Mouse (Mus musculus): ENCODE measurements at regions not wholly inside any gene's neighbourhood (a gene's known extent, or its start where the extent isn't known, plus 50 kb on each side); places are given as distances from the start of the nearest gene placed in this dataset.

DNA sequence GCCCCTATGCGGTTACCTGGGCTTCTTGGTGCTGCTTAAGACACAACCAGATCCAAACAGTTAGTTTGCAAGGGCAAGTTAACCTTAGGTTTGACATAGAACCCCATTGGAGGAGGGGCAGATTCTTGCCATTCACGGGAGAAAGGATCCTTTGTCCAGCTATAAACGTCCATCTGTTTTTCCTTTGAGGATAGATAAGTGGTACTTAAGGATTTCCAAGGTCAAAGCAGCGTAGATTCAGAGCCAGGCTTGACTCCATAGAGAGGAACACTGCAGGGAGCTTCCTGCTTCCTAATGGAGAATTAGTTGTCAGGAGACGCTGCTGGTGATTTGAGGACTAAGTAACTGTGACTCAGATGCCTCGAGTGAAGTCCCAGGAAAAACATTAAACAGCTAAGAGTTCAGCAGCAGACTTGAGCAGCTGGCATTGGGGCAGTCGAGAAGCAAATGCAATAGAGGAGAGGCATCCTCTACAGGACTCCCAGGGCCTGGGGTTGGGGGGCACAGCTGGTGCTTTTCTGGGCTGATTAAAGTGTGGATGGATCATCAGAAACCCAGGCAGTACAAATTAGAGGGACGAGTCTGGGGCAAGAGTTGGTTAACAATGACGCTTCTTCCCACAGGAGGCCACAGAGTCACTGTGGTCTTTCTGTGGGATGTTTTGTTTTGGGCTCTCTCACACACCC is 322.8 kb downstream of the Med10 start:
- no peak for TF ChIP-seq CTCF (IDR thresholded peaks at IDR 0.05; ENCODE audit: low read depth)

DNA sequence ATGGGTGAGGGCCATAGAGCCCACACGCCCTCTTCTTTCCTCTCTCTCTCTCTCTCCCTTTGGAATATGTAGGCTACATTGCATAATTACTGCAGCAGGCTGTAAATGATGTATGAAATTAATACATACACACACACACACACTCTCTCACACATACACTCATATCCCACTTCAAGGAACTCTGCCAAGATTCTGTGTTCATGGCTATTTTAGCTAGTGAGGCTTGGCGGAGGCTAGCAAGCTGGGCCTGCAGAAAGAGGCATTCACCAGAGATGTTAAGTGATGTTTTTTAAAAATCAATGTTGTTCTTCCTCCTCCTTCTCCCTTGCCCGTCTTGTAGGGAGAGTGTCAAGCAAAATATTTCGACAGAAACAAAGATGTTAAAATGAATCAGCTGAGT is 325.1 kb downstream of the Med10 start:
- Histone ChIP-seq H3K4me2 (no peak overlapping the region), H3K27ac (ENCODE audit: low read depth) (no peak overlapping the region), H3K9ac (no peak overlapping the region), H3K4me3 (ENCODE audit: low read depth, low read length) (no peak overlapping the region), H3K9me3 (ENCODE audit: low read depth, low read length) (no peaks in the 10 kb centered on the region), H3K27me3 (ENCODE audit: insufficient read depth, low read length) (no peaks in the 10 kb centered on the region), H3K36me3 (ENCODE audit: insufficient read depth) (no peaks in the 10 kb centered on the region), H3K4me1 (ENCODE audit: insufficient read depth) (no peaks in the 10 kb centered on the region)
- no peak for TF ChIP-seq CTCF (IDR thresholded peaks at IDR 0.05; ENCODE audit: low read depth)
- DNase-seq (peak; percentile 73), ATAC-seq (ENCODE audit: insufficient read depth) (no peak; the same call in 1 of the 2 replicates)
- WGBS: 44% methylated on average over 4 of the region's 4 CpGs

More for the DNA sequence above, 322.8 kb downstream of the Med10 start:
- Histone ChIP-seq H3K9ac (no peak overlapping the region), H3K4me3 (ENCODE audit: low read depth, low read length) (no peak overlapping the region), H3K36me3 (ENCODE audit: insufficient read depth) (no peaks in the 10 kb centered on the region), H3K27me3 (ENCODE audit: insufficient read depth, low read length) (no peaks in the 10 kb centered on the region), H3K9me3 (ENCODE audit: low read depth, low read length) (no peaks in the 10 kb centered on the region), H3K4me2 (no peak overlapping the region), H3K27ac (ENCODE audit: low read depth) (no peak overlapping the region), H3K4me1 (ENCODE audit: insufficient read depth) (no peaks in the 10 kb centered on the region)
- DNase-seq: no peak
- no peak for ATAC-seq (ENCODE audit: insufficient read depth)
- 33% methylated on average over 9 of the region's 9 CpGs for WGBS

DNA sequence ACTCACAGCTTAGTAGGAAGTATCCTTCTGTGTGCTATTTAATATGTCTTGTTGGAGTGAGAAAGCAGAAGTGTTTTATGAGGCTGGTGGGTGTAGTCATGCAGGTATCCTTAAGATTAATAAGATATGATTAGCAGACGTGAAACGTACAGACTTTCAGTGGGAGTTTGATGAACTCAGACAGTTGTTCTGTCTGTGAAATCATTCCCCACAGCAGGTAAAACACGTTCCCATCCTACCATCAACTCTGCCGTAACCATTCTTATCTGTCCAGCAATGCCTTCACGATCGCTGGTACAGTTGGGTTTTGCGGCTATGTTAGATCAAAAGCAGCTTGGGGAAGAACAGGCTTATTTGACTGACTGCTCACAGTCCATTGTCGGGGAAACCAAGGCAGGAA is 332.3 kb downstream of the Med10 start:
- H3K9ac ChIP-seq: no peak overlapping the region
- no peak for TF ChIP-seq CTCF (IDR thresholded peaks at IDR 0.05; ENCODE audit: low read depth)
- H3K36me3 ChIP-seq (ENCODE audit: insufficient read depth): no peaks in the 10 kb centered on the region
- no peaks in the 10 kb centered on the region for H3K27me3 ChIP-seq (ENCODE audit: insufficient read depth, low read length)
- no peak overlapping the region for H3K4me2 ChIP-seq
- H3K27ac ChIP-seq (ENCODE audit: low read depth): no peak overlapping the region
- 88% methylated on average over 8 of the region's 8 CpGs for WGBS
- no peak for ATAC-seq (ENCODE audit: insufficient read depth)
- no peaks in the 10 kb centered on the region for H3K9me3 ChIP-seq (ENCODE audit: low read depth, low read length)
- no peak for DNase-seq
- no peak overlapping the region for H3K4me3 ChIP-seq (ENCODE audit: low read depth, low read length)
- H3K4me1 ChIP-seq (ENCODE audit: insufficient read depth): no peaks in the 10 kb centered on the region

DNA sequence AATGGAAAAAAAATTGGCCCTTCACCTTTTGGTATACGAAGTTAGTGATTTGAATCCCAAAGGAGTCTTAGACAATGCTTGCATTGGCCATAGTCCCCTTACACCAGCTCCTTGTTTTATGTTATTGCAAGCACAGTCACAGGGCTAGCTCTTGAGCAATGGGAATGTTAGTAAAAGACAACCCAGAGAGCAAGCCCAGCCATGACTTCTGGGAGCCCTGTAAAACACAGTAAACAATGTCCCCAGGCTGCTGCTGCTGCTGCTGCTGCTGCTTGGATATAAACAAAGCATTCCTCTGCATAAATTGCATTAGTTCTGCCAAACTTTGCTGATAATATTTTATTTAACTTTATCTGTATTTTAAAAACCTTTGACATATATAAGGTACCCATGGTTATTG is 334.0 kb downstream of the Med10 start:
- ATAC-seq (ENCODE audit: insufficient read depth): peak; percentile 84; the same call in 1 of the 2 replicates
- Histone ChIP-seq H3K9me3 (ENCODE audit: low read depth, low read length) (no peaks in the 10 kb centered on the region), H3K4me1 (ENCODE audit: insufficient read depth) (no peaks in the 10 kb centered on the region), H3K4me2 (no peak overlapping the region), H3K27me3 (ENCODE audit: insufficient read depth, low read length) (no peaks in the 10 kb centered on the region), H3K27ac (ENCODE audit: low read depth) (no peak overlapping the region), H3K36me3 (ENCODE audit: insufficient read depth) (no peaks in the 10 kb centered on the region), H3K4me3 (ENCODE audit: low read depth, low read length) (no peak overlapping the region), H3K9ac (no peak overlapping the region)
- peak; percentile 67 for DNase-seq
- TF ChIP-seq CTCF (IDR thresholded peaks at IDR 0.05; ENCODE audit: low read depth): no peak
- 54% methylated on average over 1 of the region's 1 CpGs for WGBS

DNA sequence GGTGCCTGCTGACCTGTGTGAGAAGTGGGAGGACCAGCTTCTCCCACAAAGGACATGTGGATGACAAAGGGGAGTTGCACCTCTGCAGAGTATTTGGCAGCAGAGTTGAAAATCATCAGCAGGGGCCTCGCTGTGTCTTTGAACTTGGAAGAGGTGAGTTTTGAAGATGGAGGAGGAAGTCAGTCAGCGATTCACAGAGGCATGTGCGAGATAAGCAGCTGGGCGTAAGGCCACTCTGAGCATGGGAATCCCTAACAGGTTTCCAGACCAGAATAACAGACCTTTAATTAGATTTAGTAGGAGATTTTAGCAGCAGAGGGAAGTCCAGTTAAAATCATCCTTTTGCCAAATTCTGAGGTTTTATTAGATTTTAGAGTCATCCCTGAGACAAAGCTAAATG is 342.3 kb downstream of the Med10 start:
- DNase-seq: no peak
- Histone ChIP-seq H3K27ac (ENCODE audit: low read depth) (no peak overlapping the region), H3K4me1 (ENCODE audit: insufficient read depth) (no peaks in the 10 kb centered on the region), H3K9me3 (ENCODE audit: low read depth, low read length) (no peaks in the 10 kb centered on the region), H3K27me3 (ENCODE audit: insufficient read depth, low read length) (no peaks in the 10 kb centered on the region), H3K4me3 (ENCODE audit: low read depth, low read length) (no peak overlapping the region), H3K4me2 (no peak overlapping the region), H3K36me3 (ENCODE audit: insufficient read depth) (no peaks in the 10 kb centered on the region), H3K9ac (no peak overlapping the region)
- TF ChIP-seq CTCF (IDR thresholded peaks at IDR 0.05; ENCODE audit: low read depth): no peak
- no peak for ATAC-seq (ENCODE audit: insufficient read depth)
- 63% methylated on average over 4 of the region's 4 CpGs for WGBS

DNA sequence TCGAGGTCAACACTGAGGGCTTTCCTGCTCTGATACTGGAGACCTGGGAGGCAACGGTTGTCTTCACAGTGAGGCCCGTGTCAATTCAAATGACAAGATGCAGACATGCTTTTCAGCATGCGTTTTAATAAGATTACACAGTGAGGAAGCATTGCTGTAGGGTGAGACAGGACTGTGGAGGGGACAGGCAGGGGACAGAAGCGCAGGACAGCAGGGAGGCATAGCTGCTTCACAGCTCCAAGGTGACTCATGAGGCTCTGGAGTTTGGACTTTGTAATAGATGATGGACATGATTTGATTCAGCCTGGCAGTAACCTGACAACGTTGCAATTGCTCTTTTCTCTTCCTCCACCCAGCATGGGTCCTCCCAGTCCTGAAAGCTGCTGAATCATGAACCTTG is 343.3 kb downstream of the Med10 start:
- no peak overlapping the region for H3K27ac ChIP-seq (ENCODE audit: low read depth)

DNA sequence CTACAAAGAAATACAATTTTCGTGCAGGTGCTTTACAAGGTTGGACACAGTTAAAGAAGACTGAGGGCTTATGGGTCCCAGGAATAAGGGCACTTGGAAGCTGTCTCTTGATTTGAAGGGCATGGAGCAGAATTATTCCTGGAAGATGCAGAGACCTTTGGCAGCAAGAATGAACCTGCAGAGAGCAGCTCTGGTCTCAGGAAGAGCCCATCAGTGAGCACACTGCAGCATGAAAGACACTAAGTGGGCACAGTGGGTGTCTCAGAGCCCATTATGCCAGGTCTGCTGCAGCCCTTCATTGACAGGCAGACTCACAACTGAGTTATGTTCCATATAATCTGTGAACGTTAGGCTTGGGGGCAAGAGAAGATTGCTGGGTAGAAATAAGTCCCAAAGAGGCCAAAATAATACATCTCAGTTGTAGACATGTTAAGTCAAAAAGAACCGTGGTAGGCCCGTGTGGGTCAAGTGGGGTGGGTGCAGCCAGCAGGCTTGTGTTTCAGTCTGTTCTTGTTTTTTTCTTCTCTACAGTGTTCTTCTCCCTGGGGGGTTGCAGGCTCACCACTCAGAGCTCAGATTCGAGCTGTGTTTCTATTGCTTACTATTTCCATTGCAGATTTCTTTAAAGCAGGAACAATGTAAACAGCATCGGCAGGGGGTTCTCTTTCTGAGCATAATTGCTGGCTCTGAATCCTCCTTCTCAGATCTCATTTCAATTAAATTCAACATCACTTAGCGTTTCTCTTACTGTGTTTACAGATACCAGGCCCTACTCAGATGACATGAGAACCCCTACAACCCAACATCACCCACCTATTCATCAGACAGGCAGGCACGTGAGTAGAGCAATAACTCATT is 347.1 kb downstream of the Med10 start:
- ATAC-seq (ENCODE audit: insufficient read depth) (no peak), DNase-seq (no peak)
- no peak for TF ChIP-seq CTCF (IDR thresholded peaks at IDR 0.05; ENCODE audit: low read depth)

More for the DNA sequence above, 343.3 kb downstream of the Med10 start:
- no peak for TF ChIP-seq CTCF (IDR thresholded peaks at IDR 0.05; ENCODE audit: low read depth)
- Histone ChIP-seq H3K9ac (no peak overlapping the region), H3K4me1 (ENCODE audit: insufficient read depth) (no peaks in the 10 kb centered on the region), H3K9me3 (ENCODE audit: low read depth, low read length) (no peaks in the 10 kb centered on the region), H3K27me3 (ENCODE audit: insufficient read depth, low read length) (no peaks in the 10 kb centered on the region), H3K36me3 (ENCODE audit: insufficient read depth) (no peaks in the 10 kb centered on the region), H3K4me3 (ENCODE audit: low read depth, low read length) (no peak overlapping the region), H3K4me2 (no peak overlapping the region)
- DNase-seq (no peak), ATAC-seq (ENCODE audit: insufficient read depth) (no peak)
- WGBS: 60% methylated on average over 6 of the region's 6 CpGs

More for the DNA sequence above, 347.1 kb downstream of the Med10 start:
- Histone ChIP-seq H3K4me2 (no peak overlapping the region), H3K4me1 (ENCODE audit: insufficient read depth) (no peaks in the 10 kb centered on the region), H3K27ac (ENCODE audit: low read depth) (no peak overlapping the region), H3K4me3 (ENCODE audit: low read depth, low read length) (no peak overlapping the region), H3K36me3 (ENCODE audit: insufficient read depth) (no peaks in the 10 kb centered on the region), H3K27me3 (ENCODE audit: insufficient read depth, low read length) (no peaks in the 10 kb centered on the region), H3K9me3 (ENCODE audit: low read depth, low read length) (no peaks in the 10 kb centered on the region), H3K9ac (no peak overlapping the region)
- 31% methylated on average over 8 of the region's 8 CpGs for WGBS
